Mouse (Mus musculus) T-helper 2 cell (primary cell): ENCODE results near the gene Ghr.

Experiments
- in situ Hi-C: fragments of 300-600 bp; cut with MboI, MseI; formaldehyde crosslinking; loops from one replicate; pipeline ENCODE4 v1.15.1; 2025; ENCODE audit warnings: high pct_unique_total_duplicates

Gene Ghr

GRCm38 (mm10) chr15:3582807-3583636, at the start of gene Ghr:
Gene Ghr, minus strand, starts transcription at chr15:3583492.
- in situ Hi-C loops, result loop anchor here (25.0 kb wide), 1 partner anchor 371 kb away; no protein-coding TSS in a partner anchor

- in situ Hi-C loops, result no loop called here
Observed at GRCm38 (mm10) chr15:3622746-3623145, 39.5 kb upstream of the Ghr start.

DNA sequence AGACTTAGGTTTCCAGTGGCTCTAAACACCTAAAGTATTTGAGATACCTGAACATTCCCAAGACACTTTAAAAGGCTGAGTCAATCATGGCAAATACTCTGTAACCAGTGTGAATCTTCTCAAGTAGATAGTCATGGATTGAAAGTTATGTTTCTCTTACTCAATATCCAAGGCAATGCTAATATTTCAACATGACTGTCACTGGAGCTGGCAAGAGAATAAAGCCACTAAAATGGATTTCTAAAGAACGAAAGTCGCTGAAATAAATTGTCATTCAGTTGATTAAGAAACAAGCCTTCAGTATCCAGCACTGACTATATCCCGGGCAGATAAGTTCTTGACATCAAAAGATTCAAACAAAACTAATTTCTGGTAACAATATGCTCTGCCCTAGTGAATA, 37.1 kb upstream of the Ghr start:
- in situ Hi-C loops, result no loop called here

GRCm38 (mm10) chr15:3618311-3618710, 35.0 kb upstream of the Ghr start:
- in situ Hi-C loops, result no loop called here

GRCm38 (mm10) chr15:3611961-3612360, 28.7 kb upstream of the Ghr start:
- in situ Hi-C loops, result no loop called here

DNA sequence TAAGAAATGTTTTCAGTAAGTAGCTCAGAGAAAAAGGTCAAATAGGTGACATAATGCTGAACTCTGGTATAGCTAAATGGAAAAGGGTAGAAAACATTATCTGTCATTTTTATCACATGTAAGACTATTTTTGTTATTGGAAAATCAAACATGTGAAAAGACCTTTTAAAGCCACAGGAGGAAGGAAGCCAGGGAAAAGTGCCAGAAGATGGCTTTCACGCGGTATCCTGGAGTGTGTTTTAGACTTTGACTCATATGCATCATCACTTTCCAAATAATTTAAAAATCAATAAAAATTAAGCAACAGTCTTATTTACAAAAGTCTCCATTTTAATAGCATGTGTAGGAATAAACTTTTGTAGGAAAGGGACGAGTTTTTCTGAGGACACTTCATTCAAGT, 24.7 kb upstream of the Ghr start:
- in situ Hi-C loops, result no loop called here

- in situ Hi-C loops, result no loop called here
Observed at GRCm38 (mm10) chr15:3602098-3602486, 18.8 kb upstream of the Ghr start.

DNA sequence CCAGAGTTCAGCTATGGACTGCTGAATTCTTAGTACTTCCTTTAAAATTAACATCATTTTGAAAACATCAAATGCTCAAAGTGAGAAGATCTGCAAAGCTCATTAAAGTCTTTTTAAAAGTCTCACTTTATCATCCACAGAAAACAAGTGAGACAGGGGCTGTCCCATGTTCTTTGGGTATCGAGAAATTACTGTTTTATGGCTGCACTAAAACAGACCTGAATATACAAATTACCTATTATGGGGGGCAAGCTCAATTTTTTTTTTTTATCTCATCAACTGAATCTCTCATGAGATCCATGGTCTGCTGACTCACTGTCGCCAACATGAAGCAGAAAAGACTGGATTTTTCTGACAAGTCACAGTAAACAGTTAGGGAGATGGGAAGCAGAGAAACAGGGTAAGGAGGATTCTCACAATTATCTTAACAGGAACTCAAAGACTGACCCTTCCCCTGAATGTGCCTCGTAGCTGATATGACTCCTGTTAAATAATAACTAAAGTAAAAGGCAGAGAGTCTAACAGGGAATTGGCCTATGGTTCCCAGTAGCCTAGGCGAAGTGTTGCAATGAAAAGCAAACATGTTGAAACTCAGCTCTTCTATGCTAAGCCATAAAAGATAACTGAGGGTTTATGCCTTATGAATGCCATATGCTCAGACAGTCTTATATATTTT, 18.3 kb upstream of the Ghr start:
- in situ Hi-C loops, result no loop called here

DNA sequence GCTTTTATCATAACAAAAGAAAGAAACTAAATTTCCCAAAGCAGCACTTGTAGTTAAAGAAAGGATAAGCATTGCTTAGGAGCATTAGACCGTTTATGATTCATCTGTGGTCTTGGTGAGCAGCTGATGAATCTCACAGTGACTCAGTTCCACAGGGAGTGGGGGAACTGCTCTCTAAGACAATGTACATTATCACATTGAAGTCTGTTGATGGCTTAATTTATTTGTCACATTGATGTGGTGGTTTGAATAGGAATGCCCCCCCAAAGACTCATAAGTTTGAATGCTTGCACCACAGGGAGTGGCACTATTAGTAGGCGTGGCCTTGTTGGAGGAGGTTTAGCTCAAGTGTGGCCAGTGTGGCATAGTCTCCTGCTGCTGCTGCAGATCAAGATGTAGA, 4.6 kb upstream of the Ghr start:
- in situ Hi-C loops, result loop anchor here (25.0 kb wide), 1 partner anchor 376 kb away; no protein-coding TSS in a partner anchor

DNA sequence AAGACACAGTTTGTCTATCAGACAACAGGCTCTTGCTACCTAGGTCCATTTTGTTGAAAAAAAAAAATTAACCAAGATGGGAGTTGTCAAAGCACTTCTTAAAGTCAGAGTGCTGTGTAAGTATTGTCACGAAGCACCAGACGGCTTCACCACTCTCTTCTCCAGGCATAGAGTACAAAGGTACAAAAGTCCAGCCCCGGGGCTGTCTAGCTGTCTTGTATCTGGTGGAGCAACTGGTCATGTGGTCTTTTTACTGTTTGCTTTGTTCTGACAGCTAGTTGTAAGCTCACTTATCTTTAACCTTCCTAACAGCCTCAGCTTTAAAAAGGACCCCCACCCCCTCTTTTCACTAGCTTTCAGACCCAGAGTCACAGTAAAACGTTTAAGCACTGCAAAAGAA, 1.1 kb upstream of the Ghr start:
- in situ Hi-C loops, result loop anchor here (25.0 kb wide), 1 partner anchor 372 kb away; no protein-coding TSS in a partner anchor

DNA sequence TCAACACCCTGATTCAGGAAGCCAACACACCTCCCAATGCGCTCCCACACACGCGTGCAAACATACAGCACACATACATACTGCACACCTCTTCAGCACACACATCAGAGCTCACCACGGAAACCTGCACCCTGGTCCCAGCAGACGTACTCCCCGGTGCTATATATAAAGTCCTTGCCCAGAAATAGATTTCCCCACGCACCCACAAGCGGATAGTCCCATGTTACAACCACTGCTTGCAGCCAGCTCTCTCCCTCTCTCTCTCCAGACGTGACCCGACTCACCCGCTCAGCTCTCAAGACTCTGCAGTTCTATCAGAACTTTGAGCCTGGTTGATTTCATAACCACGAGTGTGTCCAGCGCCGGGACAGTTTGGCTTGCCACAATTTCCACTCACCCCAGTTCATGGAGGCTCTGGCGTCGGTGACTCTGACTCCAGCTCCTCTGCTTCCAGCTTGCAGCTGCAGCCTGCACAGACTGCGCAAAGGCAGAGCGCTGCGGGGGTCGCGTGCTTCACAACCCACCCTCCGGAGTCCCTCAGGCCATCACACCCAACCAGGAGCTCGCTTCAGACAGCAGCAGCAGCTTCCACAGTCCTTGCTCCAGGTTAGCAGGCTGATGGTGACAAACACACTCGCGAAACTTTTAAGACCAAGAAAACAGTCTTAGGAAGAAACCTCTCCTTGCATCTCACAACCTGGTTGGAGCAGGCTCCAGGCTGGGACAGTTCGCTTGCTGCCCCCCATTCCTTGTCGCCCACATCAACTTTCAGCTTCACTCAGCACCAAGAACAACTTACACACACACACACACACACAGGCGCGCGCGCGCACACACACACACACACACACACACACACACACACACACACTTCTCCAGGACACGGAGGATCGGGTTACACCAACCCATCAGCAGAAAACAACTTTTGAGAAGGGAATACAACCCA, 1.2 kb downstream of the Ghr start:
- in situ Hi-C loops, result loop anchor here (25.0 kb wide), 1 partner anchor 370 kb away; no protein-coding TSS in a partner anchor

- in situ Hi-C loops, result loop anchor here (25.0 kb wide), 1 partner anchor 369 kb away; no protein-coding TSS in a partner anchor
Observed at GRCm38 (mm10) chr15:3581337-3581736, 2.0 kb downstream of the Ghr start.

- in situ Hi-C loops, result loop anchor here (25.0 kb wide), 1 partner anchor 368 kb away; no protein-coding TSS in a partner anchor
Observed at GRCm38 (mm10) chr15:3580216-3580615, 3.1 kb downstream of the Ghr start.

DNA sequence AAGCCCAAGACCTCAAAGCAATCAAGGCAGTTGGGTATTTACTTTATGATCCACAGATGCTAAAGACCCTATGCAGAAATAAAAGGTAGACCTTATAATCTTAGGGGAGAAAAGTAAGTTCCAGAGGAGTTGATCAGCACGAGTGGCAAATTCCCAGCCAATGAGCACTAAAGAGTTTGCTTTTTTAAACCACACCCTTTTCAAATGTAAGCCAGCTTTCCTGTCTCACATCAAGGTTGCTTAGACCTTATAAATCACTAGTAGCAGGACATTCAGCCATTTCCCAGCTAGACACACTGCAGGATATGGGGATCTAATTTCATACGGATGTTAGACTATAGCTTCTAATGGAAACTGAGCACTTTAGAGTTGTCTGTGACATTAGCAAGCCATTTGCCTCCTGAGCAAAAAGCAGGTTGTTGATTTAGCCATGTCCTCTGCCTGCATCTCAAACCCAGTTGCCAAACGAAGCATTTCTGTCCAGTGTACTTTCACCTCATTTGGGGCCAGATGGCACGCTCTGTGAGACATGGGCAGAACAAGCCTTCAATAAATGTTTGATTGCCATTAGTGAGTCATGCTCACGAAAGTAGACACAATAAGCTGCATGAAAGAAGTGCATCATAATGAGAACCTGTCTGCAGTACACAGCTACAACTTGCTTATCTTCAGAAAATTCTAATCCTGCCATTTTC, 4.9 kb downstream of the Ghr start:
- in situ Hi-C loops, result loop anchor here (25.0 kb wide), 1 partner anchor 366 kb away; no protein-coding TSS in a partner anchor

DNA sequence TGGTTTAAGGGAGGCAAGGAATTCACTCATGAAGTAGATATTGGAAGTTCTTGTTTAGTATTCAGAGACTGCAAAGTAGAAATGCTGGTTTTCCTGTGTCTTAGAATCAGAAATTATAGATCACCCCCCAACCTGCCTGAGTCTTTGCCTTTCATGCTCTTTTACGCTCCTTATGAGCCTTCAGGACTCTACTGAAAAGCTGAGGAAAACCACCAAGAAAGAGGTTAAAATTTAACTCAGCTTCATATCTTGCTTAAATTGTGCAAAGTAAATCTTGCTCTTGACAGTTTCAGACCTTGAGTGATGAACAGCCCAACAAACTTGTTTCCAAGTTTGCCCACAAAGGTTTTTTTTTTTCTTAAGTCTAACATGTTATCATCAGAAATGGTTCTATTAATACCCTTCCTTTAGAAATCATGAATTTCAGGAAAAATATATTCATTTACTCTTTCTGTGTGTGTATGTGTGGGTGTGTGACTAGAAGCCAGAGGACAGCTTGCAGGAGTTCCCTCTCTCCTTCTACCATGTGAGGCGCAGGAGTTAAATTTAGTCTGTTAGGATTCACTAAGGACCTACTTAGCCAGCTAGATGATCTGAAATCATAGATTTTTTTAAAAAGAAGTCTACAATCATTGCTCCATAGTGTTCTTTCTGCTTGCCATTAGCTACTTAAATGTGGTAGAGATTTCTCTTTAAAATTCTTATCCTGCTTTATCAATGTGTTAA, 14.0 kb downstream of the Ghr start:
- in situ Hi-C loops, result no loop called here

DNA sequence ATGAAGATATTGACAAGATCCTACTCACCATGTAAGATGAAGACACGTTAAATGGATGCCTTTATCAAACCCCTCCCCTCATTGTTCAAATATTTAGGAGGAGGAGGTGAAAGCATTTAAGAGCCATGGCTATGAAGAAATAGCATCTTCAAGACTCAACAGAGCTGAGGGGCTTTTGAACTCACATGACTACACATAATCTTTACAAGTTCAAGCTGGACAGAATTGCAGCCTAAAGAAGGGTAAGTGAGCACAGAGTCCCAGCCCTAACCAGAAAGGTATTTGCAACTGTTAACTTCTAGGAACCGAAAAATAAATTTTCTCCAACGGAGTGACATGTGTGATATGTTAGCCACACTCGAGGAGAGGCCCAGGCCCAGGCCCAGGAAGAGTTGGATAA, 18.7 kb downstream of the Ghr start:
- in situ Hi-C loops, result no loop called here

DNA sequence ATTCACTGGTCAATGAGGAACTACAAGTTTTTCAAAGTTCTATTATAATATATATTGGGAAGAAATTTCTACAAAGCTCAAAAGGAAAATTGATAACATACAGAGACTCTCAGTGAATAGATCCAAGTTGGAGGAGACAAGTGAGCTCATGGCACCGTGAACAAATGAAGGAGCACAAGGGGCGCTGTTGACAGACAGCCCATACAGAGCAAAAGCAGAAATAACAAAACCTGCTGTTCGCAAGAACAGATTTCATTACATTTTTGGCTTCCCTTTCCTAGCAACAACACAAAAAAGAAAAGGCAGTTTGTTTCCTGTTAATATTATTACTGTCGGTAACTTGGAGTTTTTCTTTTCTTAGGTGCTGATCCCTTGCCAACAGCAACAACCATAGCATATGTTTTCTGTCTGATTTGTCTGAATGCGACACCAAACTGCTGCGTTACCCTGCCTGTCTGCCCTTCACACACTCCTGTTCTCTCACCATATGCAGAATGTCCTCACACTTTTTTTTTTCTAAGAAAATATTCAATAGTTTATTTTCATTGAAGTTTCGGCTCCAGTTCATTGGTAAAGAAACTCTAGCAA, 19.3 kb downstream of the Ghr start:
- in situ Hi-C loops, result no loop called here

DNA sequence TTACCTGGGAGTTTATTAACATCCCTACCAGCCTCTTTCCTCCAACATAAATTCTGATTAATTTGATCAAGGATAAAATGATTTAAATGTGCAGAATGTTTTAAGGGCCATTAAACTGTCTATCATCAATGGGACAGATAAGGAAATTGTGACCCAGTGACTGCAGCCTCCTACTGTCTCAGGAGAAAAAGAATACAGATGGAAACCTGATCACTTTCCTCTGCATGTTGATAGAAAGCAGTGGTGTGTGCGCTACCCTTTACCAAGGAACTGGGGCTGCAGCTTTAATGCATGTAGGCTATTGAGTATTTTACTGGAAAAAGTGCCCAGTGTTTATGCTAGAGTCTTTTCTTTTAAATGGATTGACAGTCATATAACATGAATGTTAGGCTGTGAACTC, 19.8 kb downstream of the Ghr start:
- in situ Hi-C loops, result no loop called here

DNA sequence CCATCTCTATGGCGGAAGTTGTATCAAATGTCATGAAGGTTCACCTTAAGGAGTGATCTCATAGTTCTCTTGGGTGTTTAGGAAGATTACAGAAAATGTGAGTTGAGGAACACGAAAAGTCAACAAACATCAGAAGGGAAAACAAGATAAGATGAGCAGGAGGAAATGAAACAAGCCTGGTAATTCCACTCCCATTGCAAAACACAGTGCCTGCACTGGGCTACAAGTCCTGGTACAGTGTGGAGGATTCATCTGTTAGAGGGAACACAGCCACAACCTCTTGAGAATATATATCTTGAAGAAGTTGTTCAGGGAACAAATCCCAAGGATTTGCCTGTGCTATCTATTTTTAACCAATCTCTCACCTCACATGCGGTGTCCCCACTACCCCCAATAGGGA, 24.8 kb downstream of the Ghr start:
- in situ Hi-C loops, result no loop called here

GRCm38 (mm10) chr15:3544289-3544688, 39.0 kb downstream of the Ghr start:
- in situ Hi-C loops, result no loop called here
